Mouse (Mus musculus) heart, adult 11 months (tissue): ENCODE measurements at regions not wholly inside any gene's neighbourhood (a gene's known extent, or its start where the extent isn't known, plus 50 kb on each side); places are given as distances from the start of the nearest gene placed in this dataset.
A peak's percentile ranks its signal among the peaks of the same experiment; 100 is the strongest.

Experiments used
- DNase-seq: peaks from one replicate; pipeline ENCODE4 v3.0.0; 2022

DNA sequence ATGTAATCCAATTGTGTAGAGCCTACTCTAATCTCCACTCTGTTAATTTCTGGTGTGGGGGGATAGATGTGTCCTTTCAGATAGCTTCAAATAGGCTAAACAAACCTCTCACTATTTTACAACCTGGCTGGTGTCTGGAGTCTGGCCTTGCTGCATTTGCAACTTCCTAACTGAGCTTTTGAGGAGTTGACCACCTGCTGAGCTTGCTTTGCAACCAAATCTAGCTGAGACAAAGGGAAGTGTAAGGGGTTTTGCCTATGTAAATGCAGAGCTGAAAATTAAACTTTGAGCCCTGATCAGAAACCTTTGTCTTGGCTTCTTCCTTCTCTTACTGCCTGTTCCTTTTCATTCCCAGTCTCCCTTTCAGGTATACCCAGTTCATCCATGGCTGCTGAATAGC, 404.3 kb downstream of the Cetn3 start:
- DNase-seq: no peak

DNA sequence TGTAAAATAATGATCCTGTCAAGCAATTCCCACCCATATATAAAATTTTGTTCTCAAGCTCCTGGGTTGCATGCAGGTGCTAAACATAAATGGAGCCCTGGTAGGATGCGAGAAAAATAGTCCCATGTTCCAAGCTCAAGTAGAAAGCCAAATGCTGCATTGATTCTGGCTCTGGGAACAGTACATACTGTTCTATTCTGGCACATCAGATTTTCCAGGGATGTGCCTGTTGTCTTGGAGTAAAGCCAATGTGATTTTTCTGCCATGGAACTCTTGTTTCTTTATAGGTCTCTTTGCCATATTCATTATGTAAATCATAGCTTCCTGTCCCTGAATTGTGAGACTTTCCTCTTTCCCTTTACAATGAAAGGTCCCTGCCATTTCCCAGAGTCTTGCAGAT, 417.9 kb downstream of the Cetn3 start:
- DNase-seq: no peak

DNA sequence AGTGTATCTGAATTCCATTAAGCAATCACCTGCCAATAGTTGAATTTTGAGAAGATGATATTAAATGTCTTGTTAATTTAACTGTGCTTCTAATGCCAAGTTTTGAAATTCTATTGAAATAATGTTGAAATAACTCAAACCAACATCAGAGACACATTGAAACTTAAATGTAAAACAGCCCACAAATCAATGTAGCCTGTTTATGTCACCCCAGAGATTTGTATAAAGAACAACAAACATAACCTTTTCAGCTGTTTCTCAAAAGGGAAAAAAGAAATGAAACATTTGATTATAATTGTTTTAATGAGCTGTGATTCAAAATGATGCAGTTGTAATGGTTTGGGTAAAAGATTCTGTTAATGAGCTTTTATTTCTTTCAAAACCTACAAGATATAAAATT, 442.6 kb downstream of the Cetn3 start:
- DNase-seq: no peak

DNA sequence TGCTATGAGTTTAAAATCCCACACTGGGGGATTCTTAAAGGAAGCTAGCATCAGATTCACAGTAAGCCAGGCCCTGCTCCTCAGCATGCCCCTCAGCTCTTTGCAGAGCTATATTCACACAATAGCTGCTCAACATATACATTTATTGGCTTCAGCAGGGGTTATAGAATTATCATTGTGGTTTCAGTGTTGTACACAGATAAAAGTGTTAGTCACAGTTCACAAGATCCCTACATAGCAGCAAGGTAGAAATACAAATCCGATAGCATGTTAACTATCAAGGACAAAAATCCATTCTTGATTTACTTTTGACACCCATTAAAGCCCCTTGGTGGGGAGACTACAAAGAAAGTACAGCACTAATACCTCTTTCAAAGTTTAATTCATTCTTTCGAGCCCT, 451.0 kb downstream of the Cetn3 start:
- no peak for DNase-seq

- no peak for DNase-seq
These were observed 463.4 kb downstream of the Cetn3 start for GRCm38 (mm10) chr13:82246231-82246630.

DNA sequence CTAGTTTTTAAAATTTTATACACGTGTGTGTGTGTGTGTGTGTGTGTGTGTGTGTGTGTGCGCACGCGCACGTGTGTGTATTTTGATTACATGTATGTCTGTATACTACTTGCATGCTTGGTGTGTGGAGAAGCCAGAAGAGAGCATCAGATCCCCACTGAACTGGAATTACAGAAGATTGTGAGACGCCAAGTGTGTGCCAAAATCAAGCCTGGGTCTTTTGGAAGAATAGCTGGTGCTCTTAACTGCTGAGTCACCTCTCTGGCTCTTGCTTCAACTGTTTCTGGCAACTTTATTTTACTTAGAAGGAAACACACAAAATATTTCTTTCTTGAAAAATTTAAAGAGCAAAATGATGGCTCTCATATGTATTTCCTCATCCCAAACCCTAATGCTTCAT, 467.5 kb downstream of the Cetn3 start:
- DNase-seq: no peak

- peak; percentile 97 for DNase-seq
These were observed 475.6 kb downstream of the Cetn3 start for GRCm38 (mm10) chr13:82258491-82258935.

GRCm38 (mm10) chr13:82264236-82264635, 481.4 kb downstream of the Cetn3 start:
- DNase-seq: no peak

DNA sequence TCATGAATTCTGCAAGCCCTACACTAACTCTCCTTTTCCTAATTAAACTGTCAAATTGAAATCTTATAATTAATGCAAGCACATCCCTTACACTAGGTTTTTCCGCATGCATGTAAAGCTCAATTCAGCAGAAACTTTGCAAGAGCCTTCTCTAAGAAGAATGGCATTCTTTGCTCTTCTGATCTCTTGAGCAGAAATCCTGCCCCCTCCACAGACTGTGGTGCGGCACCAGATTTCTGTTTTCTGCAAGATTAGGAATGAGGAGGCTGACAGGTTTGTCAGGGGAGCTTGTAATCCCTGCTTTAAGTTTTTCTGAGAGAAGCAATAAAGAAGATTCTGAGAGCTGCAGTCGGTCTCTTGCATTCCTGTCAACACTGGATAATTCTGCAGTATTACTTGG, 482.3 kb downstream of the Cetn3 start:
- no peak for DNase-seq

DNA sequence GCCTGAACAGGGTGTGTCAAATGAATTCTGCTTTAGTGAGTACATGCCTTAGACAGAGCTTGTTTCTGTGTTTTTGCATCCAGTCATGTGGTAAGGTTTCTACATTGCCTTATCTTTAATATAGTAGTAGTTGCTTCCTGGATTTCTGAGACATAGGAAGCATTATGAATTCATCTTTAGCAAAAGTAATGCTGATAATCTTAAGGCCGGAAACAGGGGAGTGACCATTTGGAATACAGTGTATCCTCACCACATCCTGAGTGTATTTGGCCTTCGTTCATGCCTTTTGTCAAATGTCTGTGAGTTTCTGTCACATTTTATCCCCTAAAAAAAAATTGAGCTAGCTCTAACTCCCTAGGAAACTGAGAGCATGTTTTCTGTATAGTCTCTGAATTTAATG, 482.9 kb downstream of the Cetn3 start:
- no peak for DNase-seq

DNA sequence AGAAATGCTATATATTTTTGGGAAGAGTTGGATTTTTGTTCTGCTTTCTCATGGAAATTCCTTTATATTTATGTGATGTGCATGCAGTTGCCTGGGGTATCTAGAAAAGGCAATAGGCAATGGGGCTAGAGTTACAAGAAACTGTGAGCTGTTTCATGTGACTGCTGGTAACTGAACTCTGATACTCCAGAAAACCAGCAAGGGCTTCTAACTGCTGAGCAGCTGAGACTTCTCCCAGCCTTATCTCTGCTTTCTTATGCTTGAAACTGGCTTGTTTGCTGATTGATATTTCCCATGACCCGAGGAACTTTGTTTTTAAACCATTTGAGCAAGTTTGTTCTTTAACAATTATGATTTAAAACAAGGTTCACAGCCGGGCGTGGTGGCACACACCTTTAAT, 491.9 kb downstream of the Cetn3 start:
- no peak for DNase-seq

GRCm38 (mm10) chr13:82276001-82276400, 493.1 kb downstream of the Cetn3 start:
- no peak for DNase-seq

- peak; percentile 87 for DNase-seq
These were observed 497.9 kb downstream of the Cetn3 start for GRCm38 (mm10) chr13:82280744-82281143.

GRCm38 (mm10) chr13:82295834-82296233, 513.0 kb downstream of the Cetn3 start:
- DNase-seq: no peak

DNA sequence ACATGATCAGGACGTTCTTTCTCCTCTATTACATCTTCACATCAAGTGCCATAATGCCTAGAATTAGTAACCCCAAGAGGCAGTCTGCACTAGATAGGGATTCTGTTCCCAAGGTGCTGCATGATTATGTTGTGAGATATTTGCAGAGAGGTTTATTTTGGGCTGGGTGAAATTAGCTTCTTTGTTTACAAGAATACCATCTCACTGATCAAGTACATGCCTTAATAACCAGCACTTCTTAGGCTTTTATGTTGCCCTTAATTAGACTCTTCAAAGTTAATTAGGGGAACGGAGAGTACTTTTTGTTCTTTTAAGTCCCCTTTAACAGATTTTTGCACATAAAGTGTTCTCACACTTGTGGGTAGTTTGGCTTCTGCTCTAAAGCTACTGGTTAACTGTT, 521.4 kb downstream of the Cetn3 start:
- DNase-seq: no peak

- DNase-seq: no peak
These were observed 522.2 kb downstream of the Cetn3 start for GRCm38 (mm10) chr13:82305076-82305475.

DNA sequence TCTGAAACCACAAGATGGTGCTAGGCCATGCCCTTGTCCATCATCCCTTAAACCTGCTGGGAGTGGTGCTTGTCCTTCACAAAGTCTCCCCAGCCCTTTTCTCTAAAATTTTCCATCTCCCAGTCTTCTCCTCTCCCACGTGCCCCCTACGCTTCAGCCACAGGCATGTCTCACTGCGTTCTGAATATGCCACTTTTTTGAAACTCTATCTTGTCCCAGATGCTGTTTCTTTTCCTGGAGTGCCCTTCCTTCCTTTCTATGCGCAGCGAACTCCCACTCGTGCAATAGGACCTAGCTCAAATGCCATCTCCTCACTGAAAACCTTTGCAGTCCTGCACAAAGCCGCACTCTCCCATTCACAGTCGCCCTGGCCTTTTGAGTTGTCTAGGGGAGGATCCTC, 525.5 kb downstream of the Cetn3 start:
- no peak for DNase-seq

DNA sequence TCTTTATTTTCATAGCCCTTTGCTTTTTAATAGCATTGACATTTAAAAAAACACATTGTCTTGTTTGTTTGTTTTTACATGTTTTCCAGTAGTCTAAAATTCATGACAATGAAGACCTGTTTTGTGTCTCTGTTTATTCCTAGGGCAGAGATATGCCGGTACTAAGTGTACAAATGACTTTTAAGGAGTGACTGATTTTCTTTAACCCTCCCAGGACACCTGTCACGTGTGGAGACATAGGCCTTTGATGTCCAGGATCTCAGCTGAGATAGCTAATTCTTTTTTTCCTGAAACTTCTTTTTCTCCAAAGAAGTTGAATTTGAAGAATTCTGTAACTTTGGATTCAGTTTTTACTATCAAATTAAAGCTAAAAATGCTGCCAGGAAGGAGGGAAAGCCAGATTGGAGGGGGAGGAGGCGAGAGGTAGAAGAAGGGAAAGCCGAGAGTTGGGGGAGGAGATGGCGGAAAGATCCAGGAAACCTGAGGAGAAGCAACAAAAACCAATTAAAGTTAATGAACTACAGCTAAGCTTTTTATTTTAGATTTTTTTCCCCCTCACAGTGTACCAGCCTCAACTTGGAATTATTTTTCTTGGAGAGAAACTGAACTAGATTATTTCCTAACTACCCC, 533.8 kb downstream of the Cetn3 start:
- no peak for DNase-seq

GRCm38 (mm10) chr13:82317203-82317580, 534.3 kb downstream of the Cetn3 start:
- DNase-seq: peak; percentile 93

- no peak for DNase-seq
These were observed 535.5 kb downstream of the Cetn3 start for GRCm38 (mm10) chr13:82318395-82318794.

- no peak for DNase-seq
These were observed 571.5 kb downstream of the Cetn3 start for GRCm38 (mm10) chr13:82354355-82354754.

- no peak for DNase-seq
These were observed 572.4 kb downstream of the Cetn3 start for GRCm38 (mm10) chr13:82355296-82355695.

GRCm38 (mm10) chr13:82359442-82359841, 576.6 kb downstream of the Cetn3 start:
- DNase-seq: peak; percentile 88

GRCm38 (mm10) chr13:82360711-82361110, 577.8 kb downstream of the Cetn3 start:
- DNase-seq: no peak

DNA sequence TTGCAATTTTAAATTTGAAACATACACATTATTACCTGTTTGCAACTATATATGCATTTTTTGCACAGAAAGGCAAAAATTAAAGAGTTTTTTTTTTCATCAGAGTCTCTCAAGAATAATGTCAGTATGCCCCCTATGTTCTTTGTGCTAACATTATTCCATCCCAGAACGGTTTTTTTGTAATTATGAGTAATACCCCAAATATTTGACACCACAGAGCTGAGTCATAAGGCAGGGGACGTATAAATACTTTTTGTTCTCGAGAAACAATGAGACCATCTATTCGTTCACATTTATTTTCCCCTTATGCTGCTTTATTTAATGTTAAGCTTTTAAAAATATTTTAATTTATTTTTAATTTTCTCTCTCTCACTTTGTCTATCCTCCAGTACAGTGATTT, 578.5 kb downstream of the Cetn3 start:
- DNase-seq: no peak

DNA sequence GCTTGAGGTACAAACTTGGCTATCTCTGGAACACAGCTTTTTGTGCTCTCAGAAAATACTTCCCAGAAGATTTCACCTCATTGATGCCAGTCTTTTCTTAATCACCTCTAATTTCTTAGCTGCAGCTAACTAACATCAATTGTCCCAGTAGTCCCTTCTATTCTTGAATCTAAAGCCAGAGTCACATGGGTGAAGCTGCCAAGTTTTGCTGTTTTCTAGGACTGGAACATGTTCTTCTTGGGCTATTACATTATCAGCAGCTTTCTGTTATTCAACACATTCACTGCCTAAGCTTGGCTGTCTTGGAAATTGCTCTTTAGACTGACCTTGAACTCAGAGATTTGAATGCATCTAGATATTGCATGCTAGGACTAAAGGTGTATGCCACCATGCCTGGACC, 583.9 kb downstream of the Cetn3 start:
- peak; percentile 83 for DNase-seq
